Mouse (Mus musculus): ENCODE measurements at regions not wholly inside any gene's neighbourhood (a gene's known extent, or its start where the extent isn't known, plus 50 kb on each side); places are given as distances from the start of the nearest gene placed in this dataset.

DNA sequence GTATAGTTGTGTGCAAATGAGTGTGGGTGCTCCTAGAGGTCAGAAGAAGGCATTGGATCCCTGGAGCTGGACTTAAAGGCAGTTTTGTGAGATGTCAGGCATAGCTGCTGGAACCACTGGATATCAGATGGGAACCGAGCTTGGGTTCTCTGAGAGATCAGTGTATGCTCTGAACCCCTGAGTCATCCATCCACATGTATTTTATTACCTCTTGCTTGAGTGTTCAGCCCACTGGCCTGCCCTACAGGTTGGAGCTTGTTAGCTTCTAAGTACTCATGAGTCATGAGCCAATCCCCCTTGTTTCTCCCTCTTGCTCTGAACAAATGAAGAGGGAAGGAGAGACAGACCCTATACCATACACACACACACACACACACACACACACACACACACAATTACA, 119.4 kb upstream of the Gdnf start:
- peak; percentile 77 for DNase-seq (ENCODE audit: low read depth, low spot score)

- DNase-seq (ENCODE audit: low read depth, low spot score): no peak
Measured at GRCm38 (mm10) chr15:7692096-7692495, 118.5 kb upstream of the Gdnf start.

DNA sequence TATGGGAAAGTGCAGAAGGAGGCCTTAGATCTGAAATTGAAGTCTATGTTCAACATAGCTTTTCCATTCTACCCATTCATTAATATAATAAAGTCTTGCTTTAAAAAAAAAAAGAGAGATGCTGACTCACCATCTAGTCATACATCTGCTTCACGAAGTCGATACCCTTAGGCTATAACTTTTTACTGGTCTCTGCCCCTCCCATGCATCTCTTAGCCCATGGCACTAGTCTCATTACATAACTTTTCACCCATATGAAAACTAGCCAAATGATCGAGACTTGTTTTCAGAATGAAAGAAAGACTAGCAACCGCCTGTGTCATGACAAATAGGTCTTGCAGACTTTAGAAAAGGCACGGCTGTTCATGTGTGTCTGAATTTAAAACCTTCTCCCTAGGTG, 116.6 kb upstream of the Gdnf start:
- DNase-seq (ENCODE audit: low read depth, low spot score): peak; percentile 89

- DNase-seq (ENCODE audit: low read depth, low spot score): no peak
Measured at GRCm38 (mm10) chr15:7697724-7698123, 112.9 kb upstream of the Gdnf start.

DNA sequence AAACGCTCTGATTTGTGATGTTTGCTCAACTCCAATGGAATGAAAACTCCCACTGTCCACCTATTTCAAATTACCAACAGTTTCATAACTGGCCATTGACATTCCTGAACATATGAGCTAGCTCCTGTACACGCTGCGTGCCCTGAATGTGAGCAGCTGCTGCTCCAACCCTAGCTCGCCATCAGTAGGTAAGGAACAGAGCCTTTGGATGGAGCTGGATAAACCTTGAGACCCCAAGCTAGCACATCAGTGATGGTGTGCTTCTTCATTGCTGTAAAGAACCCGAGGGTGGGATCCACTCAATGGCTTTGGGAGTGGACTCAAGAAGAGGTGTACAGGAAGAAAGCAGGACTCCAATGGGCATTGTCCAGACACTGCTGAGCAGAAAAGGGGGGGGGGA, 101.8 kb upstream of the Gdnf start:
- DNase-seq (ENCODE audit: low read depth, low spot score): no peak

DNA sequence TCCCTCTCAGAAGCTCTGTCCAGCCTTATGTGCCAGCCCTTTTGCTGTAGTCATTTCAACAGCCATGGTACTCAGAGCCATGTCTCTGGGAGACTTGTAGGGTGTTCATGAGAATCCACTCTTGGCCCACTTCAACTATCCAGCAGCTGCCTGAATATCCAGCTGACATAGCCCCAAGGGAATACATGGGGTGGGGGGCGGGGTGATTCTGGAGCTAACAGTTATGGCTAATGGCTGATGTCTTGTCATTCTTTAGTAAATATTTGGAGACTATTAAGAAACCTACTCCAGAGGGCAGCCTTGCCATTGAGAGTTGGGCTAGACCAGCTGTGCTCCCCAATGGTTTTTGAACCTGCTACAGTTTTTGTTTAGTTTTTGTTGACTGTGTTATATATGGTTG, 96.0 kb upstream of the Gdnf start:
- peak; percentile 40 for DNase-seq (ENCODE audit: low read depth, low spot score)

DNA sequence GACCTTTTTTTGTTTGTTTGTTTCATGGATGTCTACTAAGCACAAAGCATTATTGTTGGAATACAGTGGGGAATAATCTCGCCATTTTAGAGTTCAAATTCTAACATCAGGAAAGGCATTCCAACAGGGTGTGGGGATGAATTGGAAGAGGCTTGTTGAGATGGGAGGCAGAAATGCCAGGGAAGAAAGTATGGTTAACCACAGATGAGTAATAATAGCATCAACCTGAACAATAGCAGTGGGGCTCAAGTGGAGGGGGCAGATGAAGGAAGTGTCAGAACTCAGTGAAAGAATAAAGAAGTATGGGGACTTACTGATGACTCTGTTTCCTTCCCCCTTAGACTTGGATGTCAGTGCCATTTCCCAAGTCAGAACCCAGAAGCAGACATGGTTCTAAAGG, 94.5 kb upstream of the Gdnf start:
- DNase-seq (ENCODE audit: low read depth, low spot score): peak; percentile 83

- no peak for DNase-seq (ENCODE audit: low read depth, low spot score)
Measured at GRCm38 (mm10) chr15:7723202-7723721, 87.4 kb upstream of the Gdnf start.

DNA sequence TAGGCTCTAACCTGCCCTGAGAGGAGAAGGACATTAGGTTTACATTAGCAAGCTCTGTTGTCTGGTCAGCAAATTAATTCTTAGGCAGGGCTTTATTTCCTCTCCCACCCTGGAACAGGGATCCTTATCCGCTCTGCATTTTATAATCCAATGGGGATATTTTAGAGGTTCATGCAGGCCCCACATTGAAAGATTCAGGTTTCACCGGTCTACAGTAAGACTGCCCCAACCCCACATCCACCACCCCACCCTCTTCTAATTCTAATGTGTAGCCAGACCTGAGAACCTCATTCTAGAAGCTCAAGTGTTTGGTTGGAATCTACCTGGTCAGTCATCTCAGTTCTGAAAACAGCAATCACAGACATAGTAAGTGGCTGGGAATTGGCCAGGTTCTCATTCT, 86.9 kb upstream of the Gdnf start:
- DNase-seq (ENCODE audit: low read depth, low spot score): no peak

GRCm38 (mm10) chr15:7725505-7725904, 85.1 kb upstream of the Gdnf start:
- DNase-seq (ENCODE audit: low read depth, low spot score): peak; percentile 52

GRCm38 (mm10) chr15:7747586-7747985, 63.1 kb upstream of the Gdnf start:
- DNase-seq (ENCODE audit: low read depth, low spot score): no peak

- peak; percentile 98 for DNase-seq (ENCODE audit: low read depth, low spot score)
Measured at GRCm38 (mm10) chr15:7750441-7750840, 60.2 kb upstream of the Gdnf start.
